9 mouse cellular contexts compared by ENCODE assay signal in the genomic region with DNA sequence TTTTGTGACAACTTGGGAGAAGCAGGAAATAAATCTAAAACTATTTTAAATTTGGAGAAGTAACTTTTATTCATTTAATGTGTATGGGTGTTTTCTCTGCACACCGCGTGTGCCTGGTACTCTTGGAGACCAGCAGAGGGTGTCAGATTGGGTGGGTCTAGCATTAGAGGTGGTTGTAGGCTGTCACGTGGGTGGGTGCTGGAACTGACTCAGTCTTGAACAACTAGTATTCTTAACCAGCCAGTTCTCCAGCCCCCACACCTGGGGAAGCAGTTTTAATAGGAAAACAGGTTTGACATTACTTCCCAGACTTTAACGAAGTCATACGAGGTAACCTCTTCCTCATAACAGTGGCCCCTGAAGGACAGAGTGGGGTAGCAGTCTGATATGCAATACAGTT. TPM values are rescaled to one million over a fixed set of nuclear protein-coding genes. Genes with fewer than 3 reads are reported as not detected.
A peak's percentile ranks its signal among the peaks of the same experiment; 100 is the strongest.
DNase-seq lines count a peak whose midpoint lies in the region; ATAC-seq lines count a peak whose summit lies in the region.
"Had no signal": no experiment of that assay in that cellular context is flagged by ENCODE, and none has a peak within 500 bp of the region (broad histone marks: within the 10 kb centered on the region; RNA-seq: fewer than 3 reads in every experiment).

No protein-coding gene starts in this region.

- no peak overlapping the region for H3K9ac ChIP-seq in lung, embryonic 15.5 days
- no peak overlapping the region for H3K9ac ChIP-seq in liver, embryonic 16.5 days (ENCODE audit: low read depth, low read length)
- H3K9ac ChIP-seq in stomach, embryonic 14.5 days (replicated peaks; ENCODE audit: low read depth, low read length) = no peak overlapping the region

- peak; percentile 21 for DNase-seq in adrenal gland, postnatal 14 days
- no peak for DNase-seq in adrenal gland, adult 2 months
- DNase-seq in lung, postnatal 25 days (ENCODE audit: low spot score) = no peak
- DNase-seq in Muller cell, postnatal 12 days (ENCODE audit: inconsistent ontology term) = no peak

- no peak overlapping the region for H3K27ac ChIP-seq in lung, embryonic 15.5 days
- H3K27ac ChIP-seq in liver, embryonic 16.5 days (ENCODE audit: low read length) = no peak overlapping the region
- H3K27ac ChIP-seq in stomach, embryonic 14.5 days (ENCODE audit: low read length) = no peak overlapping the region

- peaks cover 15% of the 10 kb centered on the region; the same call in 1 of the 2 replicates for H3K36me3 ChIP-seq in lung, embryonic 15.5 days
- no peaks in the 10 kb centered on the region for H3K36me3 ChIP-seq in liver, embryonic 16.5 days (ENCODE audit: control insufficient read depth, insufficient read depth)
- peaks cover 8% of the 10 kb centered on the region for H3K36me3 ChIP-seq in stomach, embryonic 14.5 days (ENCODE audit: control insufficient read depth, insufficient read depth, low read length)

- no peaks in the 10 kb centered on the region for H3K27me3 ChIP-seq in lung, embryonic 15.5 days
- no peaks in the 10 kb centered on the region for H3K27me3 ChIP-seq in liver, embryonic 16.5 days (ENCODE audit: control insufficient read depth, insufficient read depth, low read depth, low read length)
- no peaks in the 10 kb centered on the region for H3K27me3 ChIP-seq in stomach, embryonic 14.5 days (ENCODE audit: control insufficient read depth, insufficient read depth, low read length)
- H3K27me3 ChIP-seq: Patski had no signal

- 64% methylated on average over 5 of the region's 5 CpGs for WGBS in lung, embryonic 15.5 days
- WGBS in liver, embryonic 16.5 days (ENCODE audit: insufficient replicate concordance) = 38% methylated on average over 5 of the region's 5 CpGs
- WGBS in stomach, embryonic 14.5 days = 78% methylated on average over 5 of the region's 5 CpGs

- peak overlapping the region; percentile 58 for H3K4me2 ChIP-seq in lung, embryonic 15.5 days
- H3K4me2 ChIP-seq in liver, embryonic 16.5 days (ENCODE audit: low read depth, low read length) = peak overlapping the region; percentile 82
- H3K4me2 ChIP-seq in stomach, embryonic 14.5 days (replicated peaks; ENCODE audit: low read depth, low read length) = peak overlapping the region; percentile 71

- peaks cover 8% of the 10 kb centered on the region for H3K4me1 ChIP-seq in lung, embryonic 15.5 days
- H3K4me1 ChIP-seq in liver, embryonic 16.5 days (ENCODE audit: control insufficient read depth, low read depth, low read length) = peaks cover 25% of the 10 kb centered on the region
- H3K4me1 ChIP-seq in stomach, embryonic 14.5 days (ENCODE audit: control insufficient read depth, insufficient read depth, low read length) = peaks cover 5% of the 10 kb centered on the region; the same call in 1 of the 2 replicates

- no peak for ATAC-seq in lung, embryonic 15.5 days (ENCODE audit: borderline replicate concordance, extremely low read depth, low FRiP score, low TSS enrichment)
- ATAC-seq in granulocyte monocyte progenitor cell, adult 5-6 weeks (replicated peaks; ENCODE audit: poor library complexity, severe bottlenecking) = peak; percentile 40
- ATAC-seq in liver, embryonic 16.5 days (ENCODE audit: low read depth) = no peak
- no peak for ATAC-seq in stomach, embryonic 14.5 days (ENCODE audit: insufficient number of reproducible peaks, insufficient read depth, low FRiP score, low read depth)
- ATAC-seq: Patski had no signal

- peak overlapping the region; percentile 66 for H3K4me3 ChIP-seq in lung, embryonic 15.5 days
- H3K4me3 ChIP-seq in liver, embryonic 16.5 days (ENCODE audit: low read depth, low read length) = no peak overlapping the region
- peak overlapping the region; percentile 55; the same call in 1 of the 2 replicates for H3K4me3 ChIP-seq in stomach, embryonic 14.5 days (ENCODE audit: low read depth, low read length)

- H3K9me3 ChIP-seq in lung, embryonic 15.5 days = no peaks in the 10 kb centered on the region
- H3K9me3 ChIP-seq in liver, embryonic 16.5 days (replicated peaks; ENCODE audit: control insufficient read depth, low read length) = no peaks in the 10 kb centered on the region
- H3K9me3 ChIP-seq in stomach, embryonic 14.5 days (ENCODE audit: control insufficient read depth, low read depth, low read length) = no peaks in the 10 kb centered on the region

RNA-seq across cellular contexts. Expression of a gene that starts 1.4 kb away (rescaled TPM):
- total RNA-seq in adrenal gland, postnatal 14 days (2021) = 25.9 and 27.9 TPM in 2 replicates
- 10 to 100 TPM; 29.3 to 35.4 TPM for total RNA-seq in adrenal gland, adult 2 months (2021)
- 6.6 and 7.6 TPM in 2 replicates for polyA plus RNA-seq in adrenal gland, adult 2 months (2012; rRNA removed)
- 31.0 and 34.0 TPM in 2 replicates for polyA plus RNA-seq in lung, embryonic 15.5 days (2015; fragmentation: Nextera tagmentation; extraction: Ambion mirVana)
- 33.3 and 48.5 TPM in 2 replicates for total RNA-seq in granulocyte monocyte progenitor cell, adult 5-6 weeks (2014; fragmentation: Nextera tagmentation)
- total RNA-seq in granulocyte monocyte progenitor cell, adult 5-6 weeks (2017) = 37.7 and 39.7 TPM in 2 replicates
- 5.7 and 6.4 TPM in 2 replicates for polyA plus RNA-seq in liver, embryonic 16.5 days (2015; fragmentation: Nextera tagmentation; extraction: Ambion mirVana)
- 25.4 and 28.9 TPM in 2 replicates for polyA plus RNA-seq in stomach, embryonic 14.5 days (2014; fragmentation: Nextera tagmentation; extraction: Ambion mirVana)

RNA-seq across cellular contexts. Expression of a gene that starts 39.9 kb away (rescaled TPM):
- not detected in 2 replicates for total RNA-seq in adrenal gland, postnatal 14 days (2021)
- under 1 TPM; 0.14 to 0.24 TPM for total RNA-seq in adrenal gland, adult 2 months (2021)
- polyA plus RNA-seq in adrenal gland, adult 2 months (2012; rRNA removed) = 0.07 and 0.10 TPM in 2 replicates
- polyA plus RNA-seq in lung, embryonic 15.5 days (2015; fragmentation: Nextera tagmentation; extraction: Ambion mirVana) = not detected in 2 replicates
- not detected in 2 replicates for total RNA-seq in granulocyte monocyte progenitor cell, adult 5-6 weeks (2014; fragmentation: Nextera tagmentation)
- total RNA-seq in granulocyte monocyte progenitor cell, adult 5-6 weeks (2017) = not detected in 2 replicates
- not detected in 2 replicates for polyA plus RNA-seq in liver, embryonic 16.5 days (2015; fragmentation: Nextera tagmentation; extraction: Ambion mirVana)
- polyA plus RNA-seq in stomach, embryonic 14.5 days (2014; fragmentation: Nextera tagmentation; extraction: Ambion mirVana) = not detected in 2 replicates
- polyA plus RNA-seq: Patski had no signal
